Mouse (Mus musculus): ENCODE measurements around the gene Rad50. TPM values are rescaled to one million over a fixed set of nuclear protein-coding genes. Genes with fewer than 3 reads are reported as not detected.

The Rad50 gene
- polyA plus RNA-seq, 1 experiment from 2014 or later: 11.9 TPM

GRCm38 (mm10) chr11:53734970-53735681 lies 28.0 kb upstream of the Rad50 start:
- no peak overlapping the region for H3K27ac ChIP-seq (replicated peaks)
- 74% methylated on average over 18 of the region's 18 CpGs for WGBS
- H3K27me3 ChIP-seq: no peaks in the 10 kb centered on the region
- no peaks in the 10 kb centered on the region for H3K36me3 ChIP-seq
- no peak for ATAC-seq (ENCODE audit: low read depth)
- no peak overlapping the region for H3K4me3 ChIP-seq
- H3K4me1 ChIP-seq (replicated peaks): no peaks in the 10 kb centered on the region
- H3K9me3 ChIP-seq: no peaks in the 10 kb centered on the region
- H3K4me2 ChIP-seq: no peak overlapping the region
- H3K9ac ChIP-seq: no peak overlapping the region

- no peak overlapping the region for H3K9ac ChIP-seq
- no peak for ATAC-seq (ENCODE audit: low read depth)
- H3K4me3 ChIP-seq: no peak overlapping the region
- H3K27me3 ChIP-seq: no peaks in the 10 kb centered on the region
- 85% methylated on average over 2 of the region's 2 CpGs for WGBS
- H3K4me2 ChIP-seq: no peak overlapping the region
- no peaks in the 10 kb centered on the region for H3K36me3 ChIP-seq
- no peak overlapping the region for H3K27ac ChIP-seq (replicated peaks)
- H3K9me3 ChIP-seq: no peaks in the 10 kb centered on the region
- no peaks in the 10 kb centered on the region for H3K4me1 ChIP-seq (replicated peaks)
Observed at GRCm38 (mm10) chr11:53734431-53734830, 27.3 kb upstream of the Rad50 start.

- no peak overlapping the region for H3K27ac ChIP-seq (replicated peaks)
Observed at GRCm38 (mm10) chr11:53733824-53734223, 26.7 kb upstream of the Rad50 start.

GRCm38 (mm10) chr11:53732244-53732643 lies 25.1 kb upstream of the Rad50 start:
- H3K4me3 ChIP-seq: no peak overlapping the region
- no peaks in the 10 kb centered on the region for H3K4me1 ChIP-seq (replicated peaks)
- 92% methylated on average over 8 of the region's 8 CpGs for WGBS
- no peak overlapping the region for H3K27ac ChIP-seq (replicated peaks)
- no peaks in the 10 kb centered on the region for H3K27me3 ChIP-seq
- no peak for ATAC-seq (ENCODE audit: low read depth)
- H3K9me3 ChIP-seq: no peaks in the 10 kb centered on the region
- H3K9ac ChIP-seq: no peak overlapping the region
- no peaks in the 10 kb centered on the region for H3K36me3 ChIP-seq
- no peak overlapping the region for H3K4me2 ChIP-seq

More at GRCm38 (mm10) chr11:53733824-53734223, 26.7 kb upstream of the Rad50 start:
- Histone ChIP-seq H3K36me3 (no peaks in the 10 kb centered on the region), H3K9me3 (no peaks in the 10 kb centered on the region), H3K27me3 (no peaks in the 10 kb centered on the region), H3K4me2 (no peak overlapping the region), H3K9ac (no peak overlapping the region), H3K4me3 (no peak overlapping the region), H3K4me1 (replicated peaks) (no peaks in the 10 kb centered on the region)
- no peak for ATAC-seq (ENCODE audit: low read depth)
- WGBS: 89% methylated on average over 7 of the region's 7 CpGs

- H3K9me3 ChIP-seq: no peaks in the 10 kb centered on the region
- H3K27me3 ChIP-seq: no peaks in the 10 kb centered on the region
- H3K27ac ChIP-seq (replicated peaks): no peak overlapping the region
Observed at GRCm38 (mm10) chr11:53731457-53731856, 24.3 kb upstream of the Rad50 start.

GRCm38 (mm10) chr11:53720715-53721114 lies 13.6 kb upstream of the Rad50 start, which contains the start of gene Il5:
Il5 (plus strand) TSS chr11:53720794.
- Histone ChIP-seq H3K27me3 (no peaks in the 10 kb centered on the region), H3K4me3 (no peak within 1 kb of the TSS), H3K4me2 (no peak within 1 kb of the TSS), H3K27ac (replicated peaks) (no peak within 1 kb of the TSS), H3K4me1 (replicated peaks) (no peaks in the 10 kb centered on the region), H3K9ac (no peak within 1 kb of the TSS), H3K36me3 (no peaks in the 10 kb centered on the region), H3K9me3 (no peaks in the 10 kb centered on the region)
- no peak for ATAC-seq (ENCODE audit: low read depth)
- WGBS: 86% methylated on average over 6 of the region's 6 CpGs

More at GRCm38 (mm10) chr11:53731457-53731856, 24.3 kb upstream of the Rad50 start:
- no peak overlapping the region for H3K4me2 ChIP-seq
- no peaks in the 10 kb centered on the region for H3K36me3 ChIP-seq
- no peak for ATAC-seq (ENCODE audit: low read depth)
- WGBS: 94% methylated on average over 7 of the region's 7 CpGs
- no peaks in the 10 kb centered on the region for H3K4me1 ChIP-seq (replicated peaks)
- no peak overlapping the region for H3K9ac ChIP-seq
- H3K4me3 ChIP-seq: no peak overlapping the region

- Histone ChIP-seq H3K9ac (no peak overlapping the region), H3K9me3 (no peaks in the 10 kb centered on the region), H3K27ac (replicated peaks) (no peak overlapping the region), H3K4me3 (no peak overlapping the region), H3K36me3 (no peaks in the 10 kb centered on the region), H3K4me2 (no peak overlapping the region), H3K4me1 (replicated peaks) (no peaks in the 10 kb centered on the region), H3K27me3 (no peaks in the 10 kb centered on the region)
- no peak for ATAC-seq (ENCODE audit: low read depth)
- WGBS: 55% methylated on average over 1 of the region's 1 CpGs
Observed at GRCm38 (mm10) chr11:53719701-53720100, 12.6 kb upstream of the Rad50 start.

GRCm38 (mm10) chr11:53707718-53708009 lies 545 bp upstream of the Rad50 start:
- H3K9ac ChIP-seq: no peak overlapping the region

GRCm38 (mm10) chr11:53706236-53706933 lies 734 bp downstream of the Rad50 start:
- Histone ChIP-seq H3K4me1 (replicated peaks) (peaks cover 8% of the 10 kb centered on the region), H3K27ac (replicated peaks) (no peak overlapping the region; the same call in 1 of the 2 replicates), H3K4me2 (peak overlapping the region; percentile 98), H3K4me3 (peak overlapping the region; percentile 58), H3K36me3 (no peaks in the 10 kb centered on the region), H3K9ac (peak overlapping the region; percentile 68), H3K9me3 (no peaks in the 10 kb centered on the region), H3K27me3 (no peaks in the 10 kb centered on the region)
- 7% methylated on average over 29 of the region's 29 CpGs for WGBS
- ATAC-seq (ENCODE audit: low read depth): peak; percentile 75

More at GRCm38 (mm10) chr11:53707718-53708009, 545 bp upstream of the Rad50 start:
- Histone ChIP-seq H3K4me1 (replicated peaks) (peaks cover 8% of the 10 kb centered on the region), H3K9me3 (no peaks in the 10 kb centered on the region), H3K27ac (replicated peaks) (no peak overlapping the region), H3K4me3 (peak overlapping the region; percentile 58), H3K27me3 (no peaks in the 10 kb centered on the region), H3K36me3 (no peaks in the 10 kb centered on the region), H3K4me2 (peak overlapping the region; percentile 98)
- ATAC-seq (ENCODE audit: low read depth): no peak
- 76% methylated on average over 3 of the region's 3 CpGs for WGBS

GRCm38 (mm10) chr11:53699351-53699750 lies 7.8 kb downstream of the Rad50 start:
- no peak for ATAC-seq (ENCODE audit: low read depth)

GRCm38 (mm10) chr11:53698521-53698920 lies 8.6 kb downstream of the Rad50 start:
- ATAC-seq (ENCODE audit: low read depth): no peak
- 93% methylated on average over 2 of the region's 2 CpGs for WGBS
- Histone ChIP-seq H3K9me3 (no peaks in the 10 kb centered on the region), H3K9ac (no peak overlapping the region), H3K36me3 (peaks cover 26% of the 10 kb centered on the region), H3K27ac (replicated peaks) (no peak overlapping the region), H3K4me3 (no peak overlapping the region), H3K4me2 (no peak overlapping the region), H3K27me3 (no peaks in the 10 kb centered on the region), H3K4me1 (replicated peaks) (no peaks in the 10 kb centered on the region)

More at GRCm38 (mm10) chr11:53699351-53699750, 7.8 kb downstream of the Rad50 start:
- H3K27me3 ChIP-seq: no peaks in the 10 kb centered on the region
- H3K27ac ChIP-seq (replicated peaks): no peak overlapping the region
- H3K4me2 ChIP-seq: no peak overlapping the region
- H3K4me3 ChIP-seq: no peak overlapping the region
- WGBS: 94% methylated on average over 4 of the region's 4 CpGs
- no peaks in the 10 kb centered on the region for H3K9me3 ChIP-seq
- peaks cover 26% of the 10 kb centered on the region for H3K36me3 ChIP-seq
- no peaks in the 10 kb centered on the region for H3K4me1 ChIP-seq (replicated peaks)
- no peak overlapping the region for H3K9ac ChIP-seq

GRCm38 (mm10) chr11:53691979-53692378 lies 15.1 kb downstream of the Rad50 start:
- Histone ChIP-seq H3K4me2 (no peak overlapping the region), H3K27me3 (no peaks in the 10 kb centered on the region), H3K36me3 (peaks cover 12% of the 10 kb centered on the region), H3K9me3 (no peaks in the 10 kb centered on the region), H3K4me3 (no peak overlapping the region), H3K27ac (replicated peaks) (no peak overlapping the region), H3K4me1 (replicated peaks) (no peaks in the 10 kb centered on the region), H3K9ac (no peak overlapping the region)
- ATAC-seq (ENCODE audit: low read depth): no peak
- WGBS: 53% methylated on average over 10 of the region's 10 CpGs
